Mouse (Mus musculus) hindlimb bud, embryonic 11.5 days (tissue): ENCODE measurements around the gene Nbas.

ENCODE experiments used
- DNase-seq: peaks from one replicate; pipeline ENCODE4 v3.0.0-alpha.2; 2012; ENCODE audit warnings: low read depth, low spot score; ENCODE audit errors: extremely low spot score

Gene Nbas

DNA sequence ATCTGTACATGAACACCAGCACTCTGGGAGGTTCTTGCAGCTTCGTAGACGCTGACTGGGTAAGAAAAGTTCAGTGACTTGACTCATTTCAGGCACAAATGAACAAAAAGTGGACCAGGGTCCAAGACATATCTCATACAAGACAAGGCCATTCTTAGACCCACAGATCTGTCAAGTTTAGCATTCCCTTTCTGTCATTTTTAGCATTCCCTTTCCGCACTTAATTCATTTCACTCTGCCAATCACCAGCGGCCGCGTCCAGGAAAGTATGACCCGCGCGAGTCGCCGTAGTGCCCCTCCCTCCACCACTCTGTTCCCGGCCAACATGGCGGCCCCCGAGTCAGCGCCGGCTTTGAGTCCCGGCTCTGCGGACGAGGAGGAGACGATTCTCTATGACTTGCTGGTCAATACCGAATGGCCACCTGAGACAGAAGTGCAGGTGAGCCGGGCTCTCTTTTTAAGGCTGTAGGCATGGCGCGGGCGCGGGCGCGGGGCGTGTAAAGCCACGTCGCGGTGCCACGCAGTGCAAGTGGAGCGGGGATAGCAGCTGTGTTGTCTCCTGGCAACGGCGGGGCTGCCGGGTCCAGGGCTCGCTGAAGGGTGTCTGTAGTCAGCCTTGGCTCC is at the start of gene Nbas:
Gene Nbas (plus strand): TSS at position 308 of the 624 bp plus-strand sequence.
- DNase-seq, result peak; percentile 52

DNA sequence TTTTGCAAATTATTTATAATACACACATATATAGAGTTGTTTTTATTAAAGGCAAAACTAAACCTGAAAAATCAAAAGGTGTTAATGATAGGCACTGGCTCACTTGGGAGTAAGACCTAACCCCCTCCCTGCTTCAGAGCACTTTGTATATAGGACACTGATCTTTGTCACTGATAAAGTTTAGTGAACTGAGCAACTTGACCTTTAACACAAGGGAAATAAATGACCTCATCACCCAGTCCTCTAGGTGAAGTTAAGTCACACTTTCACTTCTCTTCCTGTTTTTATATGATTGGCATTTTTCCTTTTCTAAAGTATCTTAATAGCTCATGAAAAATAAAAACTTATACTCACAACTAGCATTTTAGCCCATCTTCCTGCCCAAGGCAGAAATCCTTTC is 26.5 kb upstream of the Nbas start:
- DNase-seq, result no peak

DNA sequence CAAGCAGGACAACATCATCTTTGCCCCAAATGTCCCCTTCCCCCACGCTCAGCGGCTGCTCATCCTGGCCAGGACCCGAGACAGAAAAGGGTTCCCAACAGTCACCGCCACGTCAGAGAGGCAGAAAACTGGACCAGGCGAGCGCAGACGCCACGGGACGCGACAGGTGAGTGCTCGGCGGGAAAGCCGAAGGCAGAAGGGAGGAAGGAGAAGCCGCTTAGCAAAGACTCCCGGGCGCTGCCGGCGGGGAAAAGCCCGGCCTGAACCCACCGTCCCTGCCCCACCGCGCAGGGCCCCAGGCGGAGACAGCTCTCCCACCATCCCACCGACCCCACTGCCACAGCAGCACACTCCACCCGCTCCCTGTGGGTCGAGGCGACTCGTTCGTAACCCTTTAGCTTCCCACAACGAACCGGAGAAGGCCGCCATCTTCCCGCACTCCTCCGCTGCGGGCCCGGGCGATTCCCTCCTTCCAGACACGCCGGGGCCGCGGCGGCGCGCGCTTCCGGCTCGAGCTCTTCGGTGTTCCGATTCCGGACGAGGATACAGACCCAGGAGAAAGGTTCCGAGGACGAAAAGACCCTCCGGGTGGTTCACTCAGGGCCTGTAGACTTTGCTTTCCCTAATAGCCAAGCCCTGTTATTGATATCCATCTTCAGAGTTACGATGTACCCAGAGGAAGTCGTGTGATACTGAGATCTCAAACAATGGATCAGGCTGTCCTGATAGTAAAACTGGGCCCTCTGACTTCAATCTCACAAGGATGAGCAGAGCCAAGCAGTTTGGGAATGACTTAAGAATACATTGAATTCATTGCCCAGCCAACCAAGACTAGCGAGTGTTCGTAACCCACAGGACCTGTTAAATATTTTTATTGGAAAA is 20.0 kb upstream of the Nbas start, which contains the start of gene Ddx1:
Gene Ddx1 (minus strand): TSS at position 523 of the 882 bp plus-strand sequence.
- peak; percentile 50 for DNase-seq

DNA sequence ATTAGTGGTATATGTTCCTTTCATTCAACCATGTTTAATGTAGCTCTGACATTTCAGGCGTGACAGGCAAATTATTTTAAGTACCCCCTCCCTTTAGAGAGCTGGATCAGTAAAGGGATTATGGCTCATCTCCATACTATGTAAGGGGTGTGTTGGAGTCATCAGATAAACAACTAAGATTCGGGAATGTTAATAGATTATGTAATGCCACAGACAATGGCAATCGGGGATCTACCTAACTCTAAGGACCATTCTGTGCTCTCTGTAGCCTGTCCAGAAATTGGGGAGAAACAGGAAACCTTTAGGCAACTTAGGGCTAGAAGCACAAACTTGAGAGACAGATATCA is 19.4 kb upstream of the Nbas start:
- no peak for DNase-seq

DNA sequence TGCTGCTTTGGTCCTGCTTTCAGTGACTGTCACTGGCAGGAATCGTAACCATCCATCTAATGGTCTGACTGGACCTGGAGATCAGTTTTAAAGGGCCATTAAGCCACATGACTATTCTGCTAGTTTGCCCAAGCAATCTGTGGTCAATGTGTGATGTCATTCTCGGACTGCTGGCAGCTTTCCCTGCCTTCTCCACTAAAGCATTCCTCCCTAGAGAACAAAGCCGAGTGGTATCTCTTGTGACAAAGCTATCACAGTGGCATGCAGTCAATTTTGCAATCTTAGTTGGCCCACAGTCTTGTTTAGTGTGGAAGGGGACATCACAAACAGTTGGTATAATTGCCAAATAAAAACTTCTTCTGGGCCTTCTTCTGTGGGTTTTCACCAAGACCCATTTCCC is 13.9 kb upstream of the Nbas start:
- no peak for DNase-seq

DNA sequence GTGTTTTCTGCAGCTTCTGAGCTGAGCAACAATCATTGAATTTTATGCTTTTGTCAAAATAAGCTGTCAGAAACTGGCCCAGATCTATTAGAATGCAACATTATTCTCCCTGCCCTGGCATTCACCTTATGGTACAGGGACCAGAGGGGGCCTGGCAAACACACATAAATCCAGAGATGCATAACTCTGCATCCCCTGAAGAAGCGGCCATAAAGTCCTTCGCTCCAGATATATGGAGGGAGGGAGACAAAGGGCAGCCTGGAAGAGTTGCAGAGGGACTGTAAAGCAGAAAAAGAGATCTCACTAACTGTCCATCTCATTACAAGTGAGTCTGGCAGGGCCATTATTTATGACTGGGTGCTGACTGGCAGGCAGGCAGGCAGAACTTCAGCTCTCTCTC is 13.2 kb upstream of the Nbas start:
- no peak for DNase-seq

DNA sequence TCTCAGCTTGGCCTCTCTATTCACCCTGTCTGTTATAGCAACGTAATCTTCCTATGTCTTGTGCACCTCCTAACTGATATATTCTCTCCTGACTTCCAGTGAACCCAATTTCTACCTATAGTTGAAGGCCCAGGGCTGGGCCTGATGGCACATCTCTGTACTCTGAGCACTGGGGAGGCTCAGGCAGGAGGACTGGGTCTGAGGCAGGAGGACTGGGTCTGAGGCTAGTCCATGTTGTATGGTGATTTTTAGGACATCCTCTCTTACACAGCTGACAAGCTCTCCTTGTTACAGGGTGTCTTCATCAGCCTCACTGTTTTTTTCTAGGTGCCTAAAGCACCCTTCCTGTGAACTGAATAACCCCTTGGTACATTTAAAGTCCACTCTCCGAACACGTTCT is 521 bp upstream of the Nbas start:
- no peak for DNase-seq

DNA sequence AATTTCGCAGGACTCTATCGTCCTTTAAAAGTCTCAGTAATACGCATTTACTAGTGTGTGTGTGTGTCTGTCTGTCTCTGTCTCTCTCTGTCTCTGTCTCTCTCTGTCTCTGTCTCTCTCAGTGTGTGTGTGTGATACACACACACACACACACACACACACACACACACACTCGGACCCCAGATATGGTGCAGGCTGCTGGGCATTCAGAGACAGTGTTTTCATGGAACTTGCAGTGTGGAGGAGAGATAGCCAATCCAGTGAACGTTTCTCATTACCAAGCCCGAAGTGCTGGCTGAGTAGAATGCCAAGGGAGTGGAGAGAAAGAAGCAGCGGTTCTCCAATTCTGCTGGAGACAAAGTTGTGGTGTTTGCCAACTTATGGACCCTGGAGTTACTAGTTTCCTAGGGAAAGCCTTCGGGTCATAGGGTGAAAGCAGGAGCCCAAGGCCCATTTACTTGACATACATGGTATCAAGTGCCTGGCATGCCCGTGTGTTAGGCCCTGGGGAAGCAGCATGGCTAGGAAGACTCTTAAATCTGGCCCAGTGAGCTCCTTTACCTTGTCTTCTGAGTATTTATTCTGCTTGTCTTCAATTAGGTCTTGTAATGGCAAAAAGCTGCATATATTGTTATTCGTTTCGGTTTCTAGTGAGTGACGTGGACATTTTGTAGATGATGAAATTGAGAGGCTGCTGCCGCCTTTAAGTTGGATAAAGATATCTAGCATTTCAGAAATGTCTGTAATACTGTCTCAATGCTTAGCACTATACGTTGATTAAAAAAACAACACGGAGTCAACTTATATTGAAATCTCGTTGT is 847 bp downstream of the Nbas start:
- DNase-seq, result no peak

DNA sequence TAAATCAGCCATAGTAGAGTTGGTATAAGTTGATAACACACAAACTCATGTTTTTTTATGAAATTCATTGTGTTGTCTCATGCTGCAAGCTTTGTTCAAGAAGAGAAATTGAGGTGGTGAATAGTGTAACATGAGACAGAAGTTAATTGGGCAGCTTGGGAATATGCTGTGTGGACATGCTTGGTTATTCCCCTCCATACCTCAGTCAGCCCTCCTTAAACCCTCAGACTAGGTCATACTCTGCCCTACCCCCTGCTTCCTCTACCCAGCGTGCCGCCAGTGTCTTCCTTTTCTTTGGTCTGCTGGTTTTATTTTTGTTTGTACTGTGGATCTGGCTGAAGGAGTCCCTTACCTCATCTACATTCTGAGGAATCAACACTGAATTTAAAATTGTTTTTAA is 22.5 kb downstream of the Nbas start:
- DNase-seq, result no peak

DNA sequence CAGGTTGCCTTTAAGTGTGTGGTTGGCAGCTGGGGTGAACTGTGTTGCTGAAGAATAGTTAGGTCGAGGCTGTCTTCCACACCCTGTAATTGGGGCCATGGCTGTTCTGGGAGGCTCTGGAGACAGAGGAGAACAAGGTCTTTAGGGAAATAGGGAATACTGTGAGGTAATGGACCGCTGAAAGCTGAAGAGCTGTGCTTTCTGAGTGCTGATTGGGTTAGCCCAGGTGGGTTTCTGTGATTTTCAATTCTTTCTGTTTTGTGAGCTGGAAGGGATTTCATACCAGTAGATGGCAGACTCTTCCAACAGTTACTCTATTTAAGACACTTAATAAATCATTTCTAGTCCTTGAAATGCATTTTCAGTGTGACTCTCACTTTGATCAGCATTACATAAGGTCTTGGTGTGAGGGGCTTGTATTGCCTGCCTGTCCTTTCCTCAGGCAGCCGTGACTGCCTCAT is 24.5 kb downstream of the Nbas start:
- DNase-seq, result peak; percentile 30

DNA sequence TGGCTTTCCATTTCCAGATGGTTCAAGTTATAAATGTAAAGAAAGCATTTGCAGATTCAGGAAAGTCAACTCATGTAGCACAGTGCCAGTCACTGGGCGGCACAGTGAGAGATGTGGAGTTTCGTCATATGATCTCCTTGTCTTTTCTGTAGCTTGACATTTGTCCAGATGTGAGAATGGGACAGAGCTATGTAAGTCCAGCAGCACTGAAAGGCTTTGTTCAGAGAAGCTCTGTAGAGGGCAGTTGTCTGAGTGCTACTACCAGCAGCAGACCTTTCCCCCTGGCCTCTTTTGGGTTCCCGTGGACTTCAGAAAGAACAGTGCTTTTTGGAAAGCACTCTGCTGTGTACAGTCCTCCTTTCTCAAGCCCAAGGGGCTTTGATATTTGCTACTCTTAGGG is 34.1 kb downstream of the Nbas start:
- no peak for DNase-seq

DNA sequence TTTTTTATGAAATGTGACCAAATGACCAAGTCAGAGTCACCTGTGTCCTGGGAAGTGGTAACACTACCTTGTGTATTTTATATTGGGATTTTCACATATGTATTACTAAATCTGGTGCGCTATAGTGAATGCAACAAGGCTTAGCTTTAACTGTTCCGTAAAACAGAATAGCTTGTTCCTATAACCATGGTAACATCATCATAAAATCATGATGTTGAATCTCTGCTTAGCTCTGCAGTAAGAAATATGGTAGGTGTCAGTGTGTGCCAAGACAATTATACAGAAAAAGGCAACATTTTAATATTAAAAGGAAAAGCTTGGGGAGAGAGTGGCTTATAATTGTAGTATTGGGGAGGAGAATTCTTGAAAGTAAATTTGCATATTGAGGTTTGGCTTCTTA is 45.0 kb downstream of the Nbas start:
- no peak for DNase-seq

DNA sequence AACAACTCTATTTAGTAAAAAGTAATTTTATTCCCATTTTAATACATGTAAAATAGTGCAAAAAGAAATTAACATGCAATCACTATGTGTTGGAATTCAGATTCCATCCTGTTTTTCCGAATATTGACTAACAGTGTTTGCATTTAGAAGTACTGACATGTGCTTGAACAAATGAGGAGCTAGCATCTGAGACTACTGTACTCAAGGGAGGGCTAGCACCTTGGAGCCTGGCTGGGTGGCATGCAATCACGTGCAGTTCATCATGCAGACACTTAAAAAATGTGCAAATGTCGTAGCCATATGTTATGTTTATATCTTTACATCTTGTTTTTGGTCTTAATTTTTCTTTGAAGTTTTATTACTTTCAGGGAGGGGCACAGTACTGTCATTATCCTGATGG is 45.5 kb downstream of the Nbas start:
- DNase-seq, result no peak

DNA sequence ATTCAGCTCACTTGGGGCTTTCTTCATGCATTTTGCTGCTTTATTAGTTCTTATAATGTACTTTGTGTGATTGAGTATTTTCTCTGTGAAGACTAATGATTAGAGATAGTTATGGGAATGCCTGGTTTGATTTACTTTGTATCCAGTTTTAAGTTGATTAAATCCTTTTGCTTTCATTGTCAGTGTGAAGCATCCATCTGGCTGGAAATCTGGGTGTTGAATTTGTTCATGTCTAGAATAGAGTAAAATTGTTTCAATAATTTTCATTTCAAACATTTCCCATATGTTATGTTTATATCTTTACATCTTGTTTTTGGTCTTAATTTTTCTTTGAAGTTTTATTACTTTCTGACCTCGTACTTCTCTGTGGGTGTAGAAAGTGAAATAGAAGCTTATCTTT is 46.1 kb downstream of the Nbas start:
- DNase-seq, result no peak

DNA sequence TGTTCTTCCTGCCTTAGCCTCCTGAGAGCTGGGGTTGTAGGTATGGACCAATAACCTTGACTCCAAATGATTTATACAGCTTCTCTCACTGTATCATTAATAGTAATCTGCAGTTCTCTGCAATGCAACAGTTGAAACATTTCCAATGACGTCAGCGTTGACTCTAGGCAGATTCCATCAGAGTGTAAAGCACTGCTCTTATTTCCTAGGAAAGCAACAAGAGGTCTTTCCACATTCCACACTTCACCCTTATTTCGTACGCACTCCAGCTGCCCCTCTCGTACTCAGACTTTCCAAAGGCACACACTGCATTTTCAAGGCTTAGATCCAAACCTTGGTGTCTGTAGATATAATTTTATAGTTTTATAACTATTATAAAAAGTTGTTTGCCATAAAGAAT is 73.6 kb downstream of the Nbas start:
- no peak for DNase-seq

DNA sequence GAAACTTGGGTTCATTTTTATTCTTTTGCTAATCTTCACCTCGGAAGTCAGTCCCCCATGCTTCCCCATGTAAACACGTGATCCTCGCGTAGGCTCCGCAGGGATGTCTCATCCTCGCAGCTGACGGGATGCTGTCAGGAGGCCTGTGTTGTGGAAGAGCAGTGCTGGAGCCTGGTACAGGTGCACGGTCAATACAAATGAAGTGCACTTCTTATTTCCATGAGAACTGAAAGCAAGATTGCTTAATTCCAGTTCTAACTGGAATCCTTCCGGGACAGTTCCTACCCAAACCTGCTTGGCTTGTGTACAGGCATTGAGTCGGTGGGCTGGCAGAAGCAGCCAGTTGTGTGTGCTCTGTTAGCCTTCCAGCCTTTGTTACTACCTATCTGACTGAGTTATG is 87.3 kb downstream of the Nbas start:
- no peak for DNase-seq

DNA sequence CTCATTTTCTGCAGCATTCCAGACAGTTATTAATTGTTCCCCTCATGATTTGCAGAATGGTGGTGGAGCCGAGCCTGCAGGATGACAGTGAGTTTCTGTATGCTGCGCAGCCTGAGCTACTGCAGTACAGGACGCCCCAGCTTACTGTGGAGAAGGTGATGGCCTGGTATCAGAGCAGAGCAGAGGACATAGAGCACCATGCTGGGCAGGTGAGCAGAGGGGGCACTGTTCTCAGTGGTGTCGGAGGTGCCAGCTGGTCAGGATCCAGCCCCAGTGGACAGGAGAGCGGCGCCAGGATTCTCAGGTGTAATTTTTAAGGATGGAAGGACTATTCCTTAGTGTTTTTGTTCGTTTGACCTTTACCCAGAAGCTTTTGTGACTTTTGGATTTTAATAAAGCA is 87.8 kb downstream of the Nbas start:
- no peak for DNase-seq

DNA sequence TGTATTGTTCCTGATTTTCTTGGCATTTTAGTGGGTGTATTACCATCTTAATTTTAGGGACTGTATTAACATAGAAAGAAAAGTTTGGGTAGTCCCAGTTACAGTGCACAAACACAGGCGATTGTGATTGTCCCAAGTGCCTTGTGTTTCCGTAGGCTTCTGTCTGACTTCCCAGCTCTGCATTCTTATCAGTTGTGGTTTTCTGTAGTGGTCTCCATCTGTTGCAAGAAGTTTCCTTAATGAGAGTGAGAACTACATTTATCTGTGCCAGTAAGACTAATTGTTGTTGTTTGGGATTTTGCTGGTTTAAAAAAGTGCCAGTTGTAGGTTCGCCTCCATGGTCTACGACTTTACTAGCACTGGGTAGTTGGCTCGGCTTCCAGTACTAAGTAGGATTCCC is 88.3 kb downstream of the Nbas start:
- DNase-seq, result no peak

DNA sequence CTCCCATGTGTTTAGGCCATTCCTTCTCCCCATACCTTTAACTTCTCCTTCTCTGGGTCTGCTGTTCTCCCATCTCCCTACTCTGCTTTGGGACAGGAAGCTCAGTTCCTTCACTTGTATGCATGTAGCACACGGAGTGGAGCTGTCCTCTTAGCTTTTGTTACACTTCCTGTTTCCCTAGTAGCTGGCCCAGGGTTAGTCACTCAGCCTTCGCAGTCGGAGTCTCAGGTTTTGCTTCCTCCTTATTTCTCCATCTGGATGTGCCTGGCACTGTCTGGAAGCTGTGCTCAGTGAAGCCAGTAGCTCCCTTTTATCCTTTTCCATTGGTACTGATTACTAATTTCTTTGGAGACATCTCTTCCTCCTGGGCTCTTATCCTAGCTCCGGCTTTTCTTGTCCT is 89.9 kb downstream of the Nbas start:
- no peak for DNase-seq

DNA sequence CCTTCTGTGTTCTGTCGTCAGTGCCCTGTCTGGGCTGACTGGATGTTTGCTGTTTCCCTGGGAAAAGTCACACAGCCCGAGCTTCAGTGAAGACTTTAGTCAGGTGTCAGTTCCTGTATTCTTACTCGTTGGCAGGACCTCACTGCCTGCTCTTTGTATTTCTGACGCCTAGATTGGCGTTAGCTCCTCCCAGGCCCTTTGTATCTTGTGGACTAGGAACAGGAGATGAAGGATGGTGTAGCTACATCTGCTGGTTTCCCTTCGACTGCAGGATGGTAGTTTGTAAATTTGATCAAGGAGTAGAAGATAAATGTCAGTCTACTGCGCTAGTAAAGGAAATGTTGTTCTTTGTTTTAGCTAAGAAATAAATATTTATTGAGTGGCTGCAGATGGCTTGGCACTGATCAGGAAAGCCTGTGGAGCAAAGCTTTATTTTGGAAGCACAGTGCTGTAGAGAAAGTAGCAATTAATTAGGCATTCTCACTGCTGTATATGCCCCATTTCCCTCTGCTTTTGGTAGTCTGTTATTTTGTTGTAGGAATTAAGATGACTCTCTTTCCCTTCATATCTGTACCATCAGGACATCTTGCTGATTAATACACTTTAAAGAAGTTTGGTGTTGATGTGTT is 91.4 kb downstream of the Nbas start:
- no peak for DNase-seq

DNA sequence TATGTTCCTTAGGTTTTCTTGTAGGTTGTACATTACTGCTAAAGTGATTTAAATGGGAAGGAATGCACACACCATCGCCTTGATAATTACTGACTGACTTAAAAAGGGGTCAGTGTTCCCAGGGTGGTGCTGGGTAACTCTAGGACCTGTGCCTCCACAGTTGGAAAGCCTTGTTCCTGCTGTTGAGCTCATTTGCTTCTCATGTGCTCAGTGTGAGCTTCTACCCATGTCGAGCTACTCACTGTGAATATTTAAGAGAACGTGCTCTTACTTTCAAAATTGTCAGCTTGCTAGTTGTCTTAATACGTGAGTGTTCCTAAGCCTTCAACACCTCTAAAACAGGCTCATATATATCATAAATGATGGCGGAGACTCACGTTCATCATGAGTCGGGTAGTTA is 112.6 kb downstream of the Nbas start:
- no peak for DNase-seq
